Mouse (Mus musculus): Measurements from ENCODE around the gene Ano6. TPM values are rescaled to one million over a fixed set of nuclear protein-coding genes. Genes with fewer than 3 reads are reported as not detected.

Ano6 gene
- total RNA-seq, 1 experiment from 2014 or later, result 57.2 TPM

- no peak for DNase-seq
These were observed 99.7 kb downstream of the Ano6 start for GRCm38 (mm10) chr15:95890368-95890767.

- DNase-seq, result no peak
These were observed 101.5 kb downstream of the Ano6 start for GRCm38 (mm10) chr15:95892171-95892570.

DNA sequence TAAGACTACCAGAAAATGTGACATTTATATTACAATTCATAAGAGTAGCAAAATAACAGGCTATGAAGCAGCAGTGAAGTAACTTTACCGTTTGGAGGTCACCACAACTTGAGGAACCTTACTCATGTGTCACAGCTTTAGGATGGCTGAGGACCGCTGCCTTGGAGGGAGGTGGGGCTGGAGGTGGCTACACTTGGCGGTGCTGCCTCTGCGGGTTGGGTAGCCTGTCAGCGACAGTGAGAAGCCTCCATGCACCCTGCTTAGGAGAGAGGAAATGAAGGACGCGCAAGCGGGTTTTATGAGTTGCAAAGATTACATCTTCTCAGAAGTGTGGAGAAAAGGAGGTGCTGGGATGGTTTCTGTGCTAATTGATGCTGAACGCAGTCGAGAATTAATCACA lies 102.3 kb downstream of the Ano6 start:
- DNase-seq, result no peak

- no peak for DNase-seq
These were observed 105.1 kb downstream of the Ano6 start for GRCm38 (mm10) chr15:95895699-95896098.

- DNase-seq, result no peak
These were observed 107.0 kb downstream of the Ano6 start for GRCm38 (mm10) chr15:95897653-95898052.

- no peak for DNase-seq
These were observed 107.8 kb downstream of the Ano6 start for GRCm38 (mm10) chr15:95898438-95898837.

DNA sequence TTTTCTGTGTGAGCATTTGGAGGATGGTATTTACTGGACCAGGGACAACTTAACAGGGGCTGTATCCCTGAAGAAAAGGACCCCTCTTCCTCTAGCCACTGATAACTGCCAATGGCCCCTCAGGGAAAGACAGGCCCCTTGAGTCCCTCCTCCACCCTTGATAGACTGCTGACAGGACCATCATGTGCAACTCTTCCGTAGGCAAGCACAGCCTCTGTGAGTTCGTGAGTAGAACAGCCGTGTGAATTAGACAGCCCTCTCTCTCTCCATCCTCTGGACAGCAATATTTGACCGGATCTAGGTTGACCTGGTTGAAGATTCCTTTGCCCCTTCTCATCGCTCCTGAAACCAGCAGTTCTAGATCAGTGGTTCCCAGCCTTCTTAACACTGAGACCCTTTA lies 111.8 kb downstream of the Ano6 start:
- no peak for DNase-seq

DNA sequence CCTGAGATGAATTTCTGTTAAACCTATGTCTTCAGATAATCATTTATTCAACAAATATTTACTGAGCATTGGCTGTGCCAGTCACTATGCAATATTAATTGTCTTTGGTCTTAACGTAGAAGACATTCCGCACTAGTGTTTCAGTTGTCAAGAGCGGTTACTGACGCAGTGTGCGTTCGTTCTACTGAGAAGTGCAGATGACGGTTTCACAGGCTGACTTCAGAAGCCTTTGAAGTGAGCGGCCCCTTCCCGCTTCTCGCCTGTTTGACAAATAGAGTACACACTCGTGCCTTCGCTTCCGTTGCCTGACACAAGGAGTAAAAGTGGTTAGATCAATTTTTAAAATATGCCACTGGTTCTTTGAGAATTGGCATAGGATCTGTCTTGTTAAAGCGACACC lies 113.6 kb downstream of the Ano6 start:
- no peak for DNase-seq

- peak; percentile 63 for DNase-seq
These were observed 115.5 kb downstream of the Ano6 start for GRCm38 (mm10) chr15:95906017-95906749.

DNA sequence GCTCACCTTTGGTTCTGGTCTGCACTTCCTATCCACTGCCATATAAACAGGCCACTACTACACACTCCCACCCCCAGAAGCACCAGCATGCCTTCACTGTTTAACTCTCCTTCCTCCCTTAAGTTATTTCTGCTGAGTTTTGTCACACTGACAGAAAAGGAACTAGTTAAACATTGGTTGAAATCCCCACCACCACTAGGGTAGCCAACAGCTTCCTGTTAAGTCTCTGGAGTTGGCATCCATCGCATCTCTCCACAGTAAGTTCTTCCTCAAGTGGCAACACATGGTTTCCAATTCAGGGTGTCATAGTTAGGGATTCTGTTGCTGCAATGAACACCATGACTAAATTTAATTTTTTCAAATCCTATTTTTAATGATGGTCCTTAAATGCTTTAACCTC lies 116.2 kb downstream of the Ano6 start:
- DNase-seq, result no peak

DNA sequence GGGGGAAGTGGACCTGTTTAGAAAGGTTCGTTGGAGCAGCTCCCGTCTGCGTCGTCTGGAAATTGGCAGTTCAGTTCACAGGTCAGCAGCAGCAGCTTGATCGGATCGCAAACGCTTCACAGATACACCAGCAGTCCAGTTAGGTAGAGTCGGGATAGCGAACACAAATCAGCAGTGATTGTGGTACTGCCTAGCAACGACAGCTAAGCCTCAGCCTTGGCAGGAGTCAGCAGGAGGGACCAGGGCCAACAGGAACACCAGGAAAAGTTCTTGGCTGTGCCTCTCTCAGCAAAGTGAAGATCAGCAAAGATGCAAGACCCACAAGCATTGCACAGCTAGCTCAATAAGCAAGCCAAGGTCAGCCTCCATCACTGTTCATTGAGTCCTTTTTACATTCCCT lies 116.7 kb downstream of the Ano6 start:
- DNase-seq, result peak; percentile 53

DNA sequence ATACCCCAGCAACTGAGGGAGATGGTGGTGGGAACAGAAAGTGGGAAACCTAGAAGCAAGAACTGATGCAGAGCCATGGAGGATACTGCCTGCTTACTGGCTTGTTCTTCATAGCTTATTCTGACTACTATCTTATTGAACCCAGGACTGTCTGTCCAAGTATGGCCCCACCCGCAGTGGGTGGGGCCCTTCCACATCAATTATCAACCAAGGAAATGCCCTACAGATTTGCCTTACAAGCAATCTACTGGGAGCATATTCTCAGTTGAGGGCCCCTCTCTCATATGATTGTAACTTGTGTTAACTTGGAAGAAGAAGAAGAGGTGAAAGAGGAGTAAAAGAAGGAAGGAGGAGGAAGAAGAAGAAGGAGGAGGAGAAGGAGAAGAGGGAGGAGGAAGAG lies 117.3 kb downstream of the Ano6 start:
- DNase-seq, result no peak

DNA sequence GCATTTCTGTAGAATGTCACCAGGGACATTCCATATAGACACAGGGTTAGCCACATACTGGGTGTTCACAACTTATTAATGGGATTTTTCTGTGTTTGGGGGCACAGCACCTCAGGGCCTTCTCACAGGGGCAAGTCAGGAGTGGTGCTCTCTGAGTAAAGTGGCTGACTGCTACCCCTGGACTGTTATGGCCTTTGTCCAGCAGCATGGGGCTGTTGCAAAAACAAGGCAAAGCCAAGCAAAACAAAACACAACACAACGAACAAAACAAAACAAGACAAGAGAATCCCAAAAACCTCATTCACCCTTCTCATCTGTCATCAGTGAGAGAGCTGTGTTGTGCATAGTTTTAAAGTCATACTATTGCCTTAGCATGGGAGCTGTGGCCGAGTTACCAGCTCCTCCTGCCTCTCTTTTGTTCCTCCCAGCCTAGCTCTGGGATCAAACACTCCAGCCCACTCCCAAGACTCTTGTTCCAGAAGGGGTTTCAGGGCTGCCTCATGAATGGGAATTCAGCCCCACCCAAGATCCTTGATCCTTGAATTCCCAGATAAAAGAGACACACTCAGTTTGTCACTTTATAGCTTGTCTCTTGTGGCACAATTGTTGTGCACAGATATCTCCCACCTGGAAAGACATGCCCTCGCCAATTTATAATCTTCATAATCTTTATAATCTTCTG lies 119.6 kb downstream of the Ano6 start:
- no peak for DNase-seq

DNA sequence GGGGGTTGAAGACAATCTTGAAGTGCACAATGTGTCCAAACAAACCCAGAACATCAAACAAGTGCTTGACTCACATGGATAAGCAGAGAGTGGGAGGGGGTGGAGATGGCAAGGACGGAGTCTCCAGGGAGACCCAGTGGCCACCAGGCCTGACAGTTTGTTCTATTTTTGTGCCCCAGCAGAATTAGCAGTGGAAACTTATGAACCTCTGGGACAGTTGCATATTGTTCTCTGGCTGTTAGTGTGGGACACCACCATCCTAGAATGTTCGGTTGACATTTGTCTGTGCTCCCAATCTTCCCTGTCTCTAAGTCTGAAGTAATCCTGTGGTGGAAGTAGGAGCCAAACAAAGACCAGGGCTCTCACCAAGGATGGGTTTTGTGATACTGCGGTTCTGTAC lies 124.3 kb downstream of the Ano6 start:
- no peak for DNase-seq

DNA sequence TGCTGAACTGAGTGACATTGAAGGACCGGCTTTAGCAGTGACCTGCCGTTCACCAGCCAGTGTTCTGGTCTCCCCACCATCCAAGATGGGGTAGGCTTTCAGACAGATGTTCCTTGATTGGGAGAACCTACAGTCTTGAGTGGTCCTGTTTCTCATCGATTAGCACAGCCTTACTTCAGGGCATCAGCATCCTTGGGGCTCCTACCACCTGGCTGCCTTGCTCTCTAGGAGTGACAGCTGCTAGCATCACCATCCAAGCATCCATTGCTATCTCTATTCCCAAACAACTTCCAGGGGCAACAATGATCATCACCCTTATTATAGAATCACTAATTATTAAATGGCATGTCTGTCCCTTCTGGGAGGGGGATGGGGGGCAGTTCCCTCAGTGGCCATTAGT lies 124.8 kb downstream of the Ano6 start:
- DNase-seq, result no peak

DNA sequence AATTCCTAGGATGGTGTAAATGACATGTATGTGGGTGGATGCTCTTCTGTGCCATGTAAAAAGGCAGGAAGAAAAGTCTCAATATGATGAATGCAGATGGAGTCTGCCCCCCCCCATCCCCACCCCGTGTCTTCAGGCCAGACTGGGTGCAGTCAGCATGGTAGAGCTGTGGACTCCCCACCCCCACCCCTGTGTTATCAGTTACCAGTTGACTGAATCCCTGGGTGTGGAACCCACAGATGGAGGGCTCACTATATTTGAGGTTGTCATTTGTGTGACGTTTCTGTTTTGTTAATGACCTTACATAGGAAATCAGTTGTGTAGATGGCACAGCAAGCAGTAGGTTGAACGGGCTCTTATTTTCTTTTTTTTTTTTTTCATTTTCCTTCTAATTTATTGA lies 126.7 kb downstream of the Ano6 start:
- no peak for DNase-seq

- no peak for DNase-seq
These were observed 129.4 kb downstream of the Ano6 start for GRCm38 (mm10) chr15:95920047-95920446.

- DNase-seq, result no peak
These were observed 130.4 kb downstream of the Ano6 start for GRCm38 (mm10) chr15:95921072-95921471.

DNA sequence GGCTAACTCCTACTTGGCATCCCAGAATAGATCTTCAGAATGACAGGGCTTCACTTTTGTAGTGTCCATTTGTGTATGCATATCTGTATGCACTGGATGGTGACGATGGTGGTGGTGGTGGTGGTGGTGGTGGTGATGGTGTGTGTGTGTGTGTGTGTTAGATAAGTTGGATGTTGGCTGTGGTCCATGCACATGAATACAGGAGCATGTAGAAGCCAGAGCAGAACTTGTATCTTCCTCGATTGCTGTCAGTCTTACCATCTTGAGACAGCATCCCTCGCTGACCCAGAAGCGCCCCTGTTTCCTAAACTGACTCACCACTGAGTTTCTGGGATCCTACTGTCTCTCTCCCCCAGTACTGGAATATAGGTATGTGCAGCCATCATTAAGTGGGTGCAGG lies 131.0 kb downstream of the Ano6 start:
- DNase-seq, result no peak

DNA sequence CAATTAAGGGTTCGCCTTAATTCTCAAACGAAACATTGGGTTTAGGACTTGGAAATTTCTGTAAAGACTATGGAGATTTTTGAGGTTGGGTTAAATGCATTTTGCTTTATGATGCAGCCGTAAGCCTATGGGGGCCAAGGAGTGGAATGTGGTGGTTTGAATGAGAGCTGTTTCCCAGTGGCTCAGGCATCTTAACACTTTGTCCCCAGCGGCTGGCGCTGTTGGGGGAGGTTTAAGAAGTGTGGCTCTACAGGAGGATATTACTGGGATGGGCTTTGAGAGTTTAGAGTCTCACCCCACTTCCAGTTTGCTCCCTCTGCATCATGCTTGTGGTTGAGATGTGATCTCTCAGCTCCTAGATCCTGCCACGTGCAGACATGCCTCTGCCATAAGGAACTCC lies 131.9 kb downstream of the Ano6 start:
- DNase-seq, result peak; percentile 12

DNA sequence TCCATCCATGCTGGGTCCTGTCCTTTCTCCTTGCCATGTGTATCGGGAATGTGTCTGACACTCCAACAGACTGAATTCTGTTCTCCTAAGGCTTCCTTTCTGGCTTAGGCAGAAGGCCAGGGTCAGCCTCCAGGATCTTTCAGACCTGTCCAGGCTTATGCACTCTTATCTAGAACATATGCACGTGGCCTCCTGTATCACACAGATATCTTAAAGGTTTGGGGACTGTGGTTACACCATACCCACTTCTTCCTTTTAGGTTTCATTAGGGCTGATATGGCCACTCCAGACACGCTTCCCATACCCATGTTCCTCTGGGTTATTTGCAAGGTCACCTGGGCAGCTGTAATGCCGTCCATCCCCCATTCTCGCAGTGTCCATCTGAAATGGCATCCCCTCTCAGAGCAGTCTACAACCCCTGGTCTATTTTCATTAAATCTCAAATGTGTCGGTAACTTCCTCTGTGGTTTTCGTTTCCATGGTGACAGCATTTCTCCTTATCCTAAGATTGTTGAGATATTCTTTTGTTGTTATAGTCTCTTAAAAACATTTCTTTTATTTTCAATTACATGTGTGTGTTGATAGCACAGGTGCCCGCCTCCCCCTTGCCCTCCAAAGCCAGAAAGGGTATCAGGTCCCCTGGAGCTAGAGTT lies 134.8 kb downstream of the Ano6 start:
- DNase-seq, result no peak

- no peak for DNase-seq
These were observed 138.4 kb downstream of the Ano6 start for GRCm38 (mm10) chr15:95929087-95929486.

GRCm38 (mm10) chr15:95931013-95931775 lies 140.6 kb downstream of the Ano6 start:
- DNase-seq, result no peak
